Mouse (Mus musculus) spleen, adult 2 months (tissue): Measurements from ENCODE around the gene Ifi205.

Experiments used
- CTCF ChIP-seq: fragments of 200-500 bp; IDR thresholded peaks from 2 replicates; pipeline ENCODE4 v1.5.1; 2011; ENCODE audit warnings: mild to moderate bottlenecking, inconsistent platforms; ENCODE audit not compliant: insufficient read depth, insufficient read length, insufficient replicate concordance; ENCODE audit errors: extremely low read depth
- POLR2A ChIP-seq: fragments of 200-500 bp; IDR thresholded peaks from 2 replicates; pipeline ENCODE4 v1.6.1; 2011; ENCODE audit warnings: low read depth, low read length, inconsistent platforms

GRCm38 (mm10) chr1:174038480-174038879 is 6.9 kb upstream of the Ifi205 start:
- no peak for TF ChIP-seq CTCF
- TF ChIP-seq POLR2A: no peak
